Mouse (Mus musculus) heart, embryonic 10.5 days (tissue): ENCODE results near the gene Bckdk. TPM values are rescaled to one million over a fixed set of nuclear protein-coding genes. Genes with fewer than 3 reads are reported as not detected.
A peak's percentile ranks its signal among the peaks of the same experiment; 100 is the strongest.

Experiments
- DNase-seq: peaks from one replicate; pipeline ENCODE4 v3.0.0-alpha.2; 2017; ENCODE audit warnings: low spot score
- H3K27ac ChIP-seq: fragments of 300-500 bp; sonication (generic); 2 replicates; pipeline ENCODE4 v1.5.1; 2016; ENCODE audit warnings: mild to moderate bottlenecking
- H3K27me3 ChIP-seq: fragments of 300-500 bp; sonication (generic); 2 replicates; pipeline ENCODE4 v1.6.1; 2016; ENCODE audit warnings: mild to moderate bottlenecking; ENCODE audit not compliant: poor library complexity, insufficient read depth, severe bottlenecking
- H3K36me3 ChIP-seq: fragments of 300-500 bp; sonication (generic); 2 replicates; pipeline ENCODE4 v1.6.1; 2016; ENCODE audit warnings: mild to moderate bottlenecking, moderate library complexity
- H3K4me1 ChIP-seq: fragments of 300-500 bp; sonication (generic); 2 replicates; pipeline ENCODE4 v1.6.1; 2016; ENCODE audit warnings: mild to moderate bottlenecking
- H3K4me3 ChIP-seq: fragments of 300-500 bp; sonication (generic); 2 replicates; pipeline ENCODE4 v1.5.1; 2016; ENCODE audit warnings: mild to moderate bottlenecking, moderate library complexity
- H3K9me3 ChIP-seq: fragments of 300-500 bp; sonication (generic); 2 replicates; pipeline ENCODE4 v1.6.1; 2016; ENCODE audit warnings: mild to moderate bottlenecking, moderate library complexity
- WGBS: fragments of 180-500 bp; shearing (Covaris S2); methylation state at CpG from one replicate; pipeline ENCODE4 v1.1.7; 2016; 5-methylcytosine and 5-hydroxymethylcytosine counted together
- polyA plus RNA-seq: library from polyadenylated mRNA; unstranded; fragments of >200 nt; fragmentation: Nextera tagmentation; extraction: Ambion mirVana; gene quantifications from 2 replicates; pipeline ENCODE4 v1.2.1, GENCODE M21; 2016

Bckdk gene
- polyA plus RNA-seq, 1 experiment from 2014 or later, result 143 TPM

DNA sequence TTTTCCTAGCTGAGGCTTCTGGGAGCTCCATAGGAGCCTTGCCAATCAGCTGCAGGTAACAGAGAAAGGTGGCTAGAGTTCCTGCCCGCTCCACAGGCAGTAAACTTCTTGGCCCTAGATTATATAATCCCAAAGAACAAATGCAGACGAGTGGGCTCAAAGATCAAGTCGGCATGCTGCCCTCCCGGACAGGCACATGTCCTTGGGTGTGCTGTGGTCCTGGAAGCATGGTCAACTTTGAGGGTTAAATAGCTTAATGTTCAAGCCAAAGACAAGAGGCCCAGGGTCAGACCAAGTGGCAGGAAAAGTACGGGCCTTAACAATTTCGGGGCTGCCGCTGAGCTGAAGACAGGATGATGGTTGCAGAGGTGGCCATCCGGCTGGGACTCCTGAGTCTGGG is 22.2 kb downstream of the Bckdk start:
- H3K4me1 ChIP-seq, result peaks cover 23% of the 10 kb centered on the region
- 91% methylated on average over 8 of the region's 8 CpGs for WGBS
- no peak for DNase-seq
- H3K36me3 ChIP-seq, result peaks cover 49% of the 10 kb centered on the region
- no peaks in the 10 kb centered on the region for H3K9me3 ChIP-seq
- no peak overlapping the region for H3K27ac ChIP-seq
- no peak overlapping the region for H3K4me3 ChIP-seq
- H3K27me3 ChIP-seq, result peaks cover 31% of the 10 kb centered on the region

GRCm38 (mm10) chr7:127926846-127927245 is 23.0 kb downstream of the Bckdk start:
- DNase-seq, result no peak
- Histone ChIP-seq H3K4me1 (peaks cover 30% of the 10 kb centered on the region), H3K4me3 (no peak overlapping the region), H3K27ac (no peak overlapping the region), H3K36me3 (peaks cover 46% of the 10 kb centered on the region), H3K27me3 (peaks cover 31% of the 10 kb centered on the region), H3K9me3 (no peaks in the 10 kb centered on the region)
- 81% methylated on average over 11 of the region's 11 CpGs for WGBS

- H3K27ac ChIP-seq, result no peak overlapping the region
- H3K27me3 ChIP-seq, result peaks cover 31% of the 10 kb centered on the region
- 83% methylated on average over 11 of the region's 11 CpGs for WGBS
- peaks cover 37% of the 10 kb centered on the region for H3K4me1 ChIP-seq
- no peak overlapping the region for H3K4me3 ChIP-seq
- H3K9me3 ChIP-seq, result no peaks in the 10 kb centered on the region
- H3K36me3 ChIP-seq, result peaks cover 38% of the 10 kb centered on the region
- DNase-seq, result no peak
Measured at GRCm38 (mm10) chr7:127927726-127928125, 23.8 kb downstream of the Bckdk start.

DNA sequence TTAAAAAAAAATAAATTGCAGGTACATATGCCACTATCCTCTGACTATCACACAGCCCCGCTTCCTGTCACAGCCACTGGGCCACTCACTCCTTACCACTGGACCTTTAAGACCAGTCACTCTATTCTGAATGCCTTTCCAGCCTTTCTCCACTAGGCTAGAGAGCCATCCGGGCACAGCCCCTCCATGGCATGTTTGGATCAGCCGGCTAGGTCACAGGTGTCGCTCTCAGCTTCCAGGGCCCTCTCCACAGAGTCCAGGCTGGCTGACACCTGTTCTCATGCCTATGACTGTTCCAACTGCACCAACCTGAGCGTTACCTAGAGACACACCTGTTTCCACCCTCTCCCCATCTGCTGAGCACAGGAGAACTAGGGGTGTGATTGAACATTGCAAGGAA is 24.7 kb downstream of the Bckdk start:
- Histone ChIP-seq H3K27me3 (peaks cover 31% of the 10 kb centered on the region), H3K27ac (no peak overlapping the region), H3K36me3 (peaks cover 34% of the 10 kb centered on the region), H3K4me3 (peak overlapping the region; percentile 55), H3K9me3 (no peaks in the 10 kb centered on the region), H3K4me1 (peaks cover 44% of the 10 kb centered on the region)
- 47% methylated on average over 5 of the region's 5 CpGs for WGBS
- no peak for DNase-seq

DNA sequence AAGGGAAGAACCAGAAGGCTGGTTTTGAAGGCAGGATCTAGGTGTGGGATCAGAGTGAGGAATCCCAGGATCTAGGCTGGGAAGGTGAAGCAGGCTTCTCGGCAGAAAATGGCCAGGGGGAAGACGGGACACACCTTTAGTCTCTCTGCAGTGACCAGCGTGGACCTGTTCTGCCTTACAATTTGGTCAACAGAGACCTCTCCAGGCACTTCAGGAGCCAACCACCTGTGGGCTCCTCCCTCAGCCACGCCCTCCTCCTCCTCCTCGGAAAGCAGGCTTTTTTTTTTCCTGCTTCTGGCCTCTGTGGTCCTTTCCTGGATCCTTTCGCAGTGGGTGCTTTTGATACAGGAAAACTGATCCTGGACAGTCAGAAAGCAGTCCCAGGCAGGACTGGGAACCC is 26.0 kb downstream of the Bckdk start, which contains the start of gene Prss8:
Gene Prss8 (minus strand): TSS at position 182 of the 400 bp plus-strand sequence.
- peak within 1 kb of the TSS; percentile 55 for H3K4me3 ChIP-seq
- H3K27ac ChIP-seq, result peak within 1 kb of the TSS; percentile 76
- WGBS, result 9% methylated on average over 6 of the region's 6 CpGs
- no peaks in the 10 kb centered on the region for H3K9me3 ChIP-seq
- DNase-seq, result no peak
- H3K27me3 ChIP-seq, result peaks cover 31% of the 10 kb centered on the region
- H3K4me1 ChIP-seq, result peaks cover 51% of the 10 kb centered on the region
- peaks cover 25% of the 10 kb centered on the region for H3K36me3 ChIP-seq

DNA sequence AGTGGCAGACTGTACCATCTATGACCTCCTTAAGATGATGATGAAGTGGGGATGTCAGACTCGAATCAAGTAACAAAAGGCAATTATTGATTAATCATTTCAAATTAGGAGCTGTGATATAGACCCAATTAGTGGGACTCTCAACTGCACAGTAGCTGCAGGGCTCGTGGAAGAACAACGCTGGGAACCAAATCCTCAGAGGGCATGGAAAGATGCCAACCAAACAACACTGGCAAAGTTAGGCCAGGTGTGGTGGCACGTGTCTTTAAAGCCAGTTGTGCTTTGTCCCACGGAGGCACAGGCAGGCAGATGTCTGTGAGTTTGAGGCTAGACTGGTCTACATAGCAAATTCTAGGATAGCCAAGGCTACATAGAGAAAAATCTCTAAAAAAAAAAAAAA is 26.8 kb downstream of the Bckdk start:
- no peak overlapping the region for H3K27ac ChIP-seq
- no peak for DNase-seq
- H3K36me3 ChIP-seq, result peaks cover 21% of the 10 kb centered on the region
- WGBS, result 77% methylated on average over 5 of the region's 5 CpGs
- H3K27me3 ChIP-seq, result peaks cover 31% of the 10 kb centered on the region
- H3K9me3 ChIP-seq, result no peaks in the 10 kb centered on the region
- H3K4me1 ChIP-seq, result peaks cover 56% of the 10 kb centered on the region
- H3K4me3 ChIP-seq, result no peak overlapping the region

GRCm38 (mm10) chr7:127931351-127932135 is 27.7 kb downstream of the Bckdk start:
- Histone ChIP-seq H3K4me1 (peaks cover 64% of the 10 kb centered on the region), H3K27ac (peak overlapping the region; percentile 8; the same call in 1 of the 2 replicates), H3K27me3 (peaks cover 34% of the 10 kb centered on the region), H3K9me3 (no peaks in the 10 kb centered on the region), H3K4me3 (peak overlapping the region; percentile 22; the same call in 1 of the 2 replicates), H3K36me3 (peaks cover 13% of the 10 kb centered on the region; the same call in 1 of the 2 replicates)
- no peak for DNase-seq
- 38% methylated on average over 13 of the region's 13 CpGs for WGBS

GRCm38 (mm10) chr7:127932273-127933031 is 28.6 kb downstream of the Bckdk start:
- Histone ChIP-seq H3K27me3 (peaks cover 36% of the 10 kb centered on the region), H3K4me3 (no peak overlapping the region), H3K36me3 (peaks cover 7% of the 10 kb centered on the region; the same call in 1 of the 2 replicates), H3K27ac (0 out of 2 replicates have a peak overlapping the region, but pooled peaks have one; percentile 47), H3K9me3 (no peaks in the 10 kb centered on the region), H3K4me1 (peaks cover 64% of the 10 kb centered on the region)
- whole genome bisulfite sequencing, result 23% methylated on average over 13 of the region's 13 CpGs
- DNase-seq, result no peak

- 0 out of 2 replicates have a peak, but pooled peaks cover 4% of the 10 kb centered on the region for H3K36me3 ChIP-seq
- 86% methylated on average over 5 of the region's 5 CpGs for WGBS
- H3K4me3 ChIP-seq, result no peak overlapping the region
- DNase-seq, result no peak
- H3K27me3 ChIP-seq, result peaks cover 23% of the 10 kb centered on the region
- H3K4me1 ChIP-seq, result peaks cover 59% of the 10 kb centered on the region
- H3K9me3 ChIP-seq, result no peaks in the 10 kb centered on the region
- H3K27ac ChIP-seq, result no peak overlapping the region
Measured at GRCm38 (mm10) chr7:127934075-127934474, 30.2 kb downstream of the Bckdk start.

- peak; percentile 98 for DNase-seq
- WGBS, result 7% methylated on average over 32 of the region's 32 CpGs
- H3K9me3 ChIP-seq, result no peaks in the 10 kb centered on the region
- peaks cover 12% of the 10 kb centered on the region for H3K27me3 ChIP-seq
- H3K36me3 ChIP-seq, result 0 out of 2 replicates have a peak, but pooled peaks cover 4% of the 10 kb centered on the region
- H3K4me3 ChIP-seq, result peak overlapping the region; percentile 88
- peak overlapping the region; percentile 92 for H3K27ac ChIP-seq
- H3K4me1 ChIP-seq, result peaks cover 48% of the 10 kb centered on the region
Measured at GRCm38 (mm10) chr7:127935028-127935722, 31.3 kb downstream of the Bckdk start.

DNA sequence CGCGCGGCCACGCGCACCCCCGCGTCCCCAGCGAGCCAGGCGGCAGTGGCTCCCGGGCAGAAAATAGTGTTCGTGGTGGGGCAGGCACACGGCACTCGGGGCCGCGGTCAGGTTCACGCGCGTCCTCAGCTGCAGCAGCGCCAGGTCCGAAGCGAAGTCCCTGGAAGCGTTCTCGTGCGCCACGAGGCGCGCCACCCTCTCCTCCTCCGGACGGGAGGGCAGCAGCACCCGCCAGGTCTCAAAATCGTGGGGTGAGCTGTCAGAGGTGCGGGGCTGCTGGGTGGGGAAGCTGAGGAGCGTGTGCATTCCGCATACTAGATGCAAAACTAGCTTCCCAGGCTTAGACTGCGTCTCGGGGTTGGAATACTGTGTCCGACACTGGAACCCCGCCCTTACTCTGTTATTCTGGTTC is 31.9 kb downstream of the Bckdk start:
- Histone ChIP-seq H3K27ac (peak overlapping the region; percentile 92), H3K4me1 (peaks cover 47% of the 10 kb centered on the region), H3K4me3 (peak overlapping the region; percentile 88), H3K9me3 (no peaks in the 10 kb centered on the region), H3K27me3 (peaks cover 6% of the 10 kb centered on the region; the same call in 1 of the 2 replicates), H3K36me3 (0 out of 2 replicates have a peak, but pooled peaks cover 4% of the 10 kb centered on the region)
- DNase-seq, result no peak
- under 1% methylated on average over 38 of the region's 38 CpGs for WGBS

DNA sequence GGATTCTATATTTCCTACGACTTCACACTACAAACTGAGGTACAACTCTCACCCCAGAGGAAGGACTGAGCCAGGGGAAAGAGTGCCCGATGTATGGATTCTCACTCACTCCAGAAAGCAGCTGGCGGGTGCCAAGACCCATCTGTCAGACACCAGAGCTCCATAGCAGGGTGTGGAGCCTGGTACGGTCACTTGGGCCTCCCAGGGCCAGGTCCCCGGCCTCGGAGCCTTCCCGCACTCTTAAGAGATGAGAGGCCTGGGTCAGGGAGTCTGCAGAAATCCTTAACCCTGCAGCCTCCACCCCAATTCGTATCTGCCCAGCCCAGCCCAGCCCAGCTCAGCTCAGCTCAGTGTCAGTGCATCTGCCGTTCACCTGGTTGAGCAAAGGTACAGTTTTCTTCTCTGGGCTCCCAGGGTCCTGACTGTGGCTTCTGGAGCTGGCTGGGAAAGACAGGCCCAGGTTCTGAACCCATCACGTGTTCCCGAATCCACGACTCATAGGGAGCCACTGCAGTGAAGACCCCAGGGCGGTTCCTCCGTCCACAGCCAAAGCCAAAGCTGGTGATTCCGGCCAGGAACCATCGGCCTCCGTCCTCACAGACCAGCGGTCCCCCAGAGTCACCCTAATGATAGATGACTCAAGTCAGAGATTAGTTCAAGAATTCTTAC is 32.5 kb downstream of the Bckdk start:
- Histone ChIP-seq H3K27me3 (peaks cover 6% of the 10 kb centered on the region; the same call in 1 of the 2 replicates), H3K36me3 (0 out of 2 replicates have a peak, but pooled peaks cover 4% of the 10 kb centered on the region), H3K4me1 (peaks cover 44% of the 10 kb centered on the region), H3K27ac (0 out of 2 replicates have a peak overlapping the region, but pooled peaks have one; percentile 92), H3K4me3 (peak overlapping the region; percentile 88), H3K9me3 (no peaks in the 10 kb centered on the region)
- DNase-seq, result no peak
- 56% methylated on average over 18 of the region's 18 CpGs for WGBS
